Mouse (Mus musculus): ENCODE results near the gene Max. TPM values are rescaled to one million over a fixed set of nuclear protein-coding genes. Genes with fewer than 3 reads are reported as not detected.

Max gene
- total RNA-seq, 2 experiments from 2014 or later, result 108 to 139 TPM

- no peak for ATAC-seq (replicated peaks; ENCODE audit: low FRiP score, low TSS enrichment, poor library complexity, severe bottlenecking)
Observed at GRCm38 (mm10) chr12:76895777-76896176, 66.2 kb downstream of the Max start.

DNA sequence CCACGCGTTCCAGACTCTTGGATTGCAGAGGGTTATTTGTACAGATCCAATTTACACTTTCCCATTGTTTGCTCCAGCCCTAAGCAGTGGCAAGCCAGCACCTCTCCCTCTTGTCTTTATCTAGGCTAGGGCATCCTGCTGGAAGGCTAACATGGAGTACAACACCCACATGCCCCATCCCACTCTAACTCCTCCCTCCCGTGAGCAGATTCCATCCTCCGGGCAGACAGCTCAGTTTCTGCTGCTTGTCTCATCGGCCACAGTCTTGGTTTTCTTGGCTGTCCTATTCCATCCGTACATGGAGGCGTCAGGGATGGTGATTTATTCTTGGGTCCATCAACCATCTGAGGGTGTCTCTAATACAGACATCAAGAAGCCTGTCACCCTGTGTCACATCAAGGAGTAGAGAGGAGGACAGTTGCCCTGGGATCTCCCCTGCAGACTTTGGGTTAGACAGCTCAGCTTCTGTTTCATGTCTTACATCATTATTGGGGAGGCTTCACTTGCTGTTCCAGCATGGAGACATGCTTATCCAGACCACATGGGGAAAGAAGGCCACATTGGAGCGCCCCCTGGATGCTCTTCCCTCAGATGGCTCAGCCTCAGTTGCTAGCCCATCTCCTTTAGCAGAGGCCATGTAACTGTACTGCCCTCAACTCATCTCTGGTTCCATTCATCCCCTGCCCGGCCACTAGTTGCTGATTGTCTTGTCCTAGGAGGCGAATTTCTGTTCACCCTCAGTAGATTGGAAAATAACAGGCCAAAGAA is 67.0 kb downstream of the Max start:
- no peak for ATAC-seq (replicated peaks; ENCODE audit: low FRiP score, low TSS enrichment, poor library complexity, severe bottlenecking)

DNA sequence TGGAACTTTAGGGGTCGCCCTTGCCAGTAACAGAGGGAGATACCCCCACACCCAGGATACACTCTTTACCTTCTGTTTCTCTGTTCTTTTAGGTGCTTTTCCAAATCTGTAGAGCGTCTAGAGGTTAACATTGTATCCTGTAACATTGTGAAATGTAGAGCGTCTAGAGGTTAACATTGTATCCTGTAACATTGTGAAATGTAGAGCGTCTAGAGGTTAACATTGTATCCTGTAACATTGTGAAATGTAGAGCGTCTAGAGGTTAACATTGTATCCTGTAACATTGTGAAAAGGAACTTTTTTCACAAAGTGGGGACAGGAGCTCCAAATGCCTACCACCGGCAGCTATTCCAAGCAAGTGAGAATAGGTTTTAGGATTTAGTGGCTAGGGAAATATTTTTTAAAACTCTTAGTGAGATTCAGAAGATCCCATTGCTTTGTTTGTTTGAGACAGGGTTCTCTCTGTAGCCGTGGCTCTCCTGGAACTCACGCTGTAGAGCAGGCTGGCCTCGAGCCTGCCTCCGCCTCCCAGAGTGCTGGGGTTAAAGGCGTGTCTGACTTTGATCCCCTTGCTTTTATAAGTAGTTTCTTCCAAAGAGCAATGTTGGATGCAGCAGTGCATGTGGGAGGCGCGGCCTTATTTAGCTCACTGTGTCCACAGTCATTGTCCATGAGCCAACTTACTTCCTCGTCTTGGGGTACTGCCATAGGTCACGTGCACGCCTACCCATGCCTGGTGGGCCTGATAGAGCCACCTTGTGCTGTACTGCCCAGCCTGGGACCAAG is 68.9 kb downstream of the Max start:
- ATAC-seq (replicated peaks; ENCODE audit: low FRiP score, low TSS enrichment, poor library complexity, severe bottlenecking), result peak; percentile 24; the same call in 1 of the 2 replicates

GRCm38 (mm10) chr12:76891160-76891559 is 70.8 kb downstream of the Max start:
- ATAC-seq (replicated peaks; ENCODE audit: low FRiP score, low TSS enrichment, poor library complexity, severe bottlenecking), result no peak

DNA sequence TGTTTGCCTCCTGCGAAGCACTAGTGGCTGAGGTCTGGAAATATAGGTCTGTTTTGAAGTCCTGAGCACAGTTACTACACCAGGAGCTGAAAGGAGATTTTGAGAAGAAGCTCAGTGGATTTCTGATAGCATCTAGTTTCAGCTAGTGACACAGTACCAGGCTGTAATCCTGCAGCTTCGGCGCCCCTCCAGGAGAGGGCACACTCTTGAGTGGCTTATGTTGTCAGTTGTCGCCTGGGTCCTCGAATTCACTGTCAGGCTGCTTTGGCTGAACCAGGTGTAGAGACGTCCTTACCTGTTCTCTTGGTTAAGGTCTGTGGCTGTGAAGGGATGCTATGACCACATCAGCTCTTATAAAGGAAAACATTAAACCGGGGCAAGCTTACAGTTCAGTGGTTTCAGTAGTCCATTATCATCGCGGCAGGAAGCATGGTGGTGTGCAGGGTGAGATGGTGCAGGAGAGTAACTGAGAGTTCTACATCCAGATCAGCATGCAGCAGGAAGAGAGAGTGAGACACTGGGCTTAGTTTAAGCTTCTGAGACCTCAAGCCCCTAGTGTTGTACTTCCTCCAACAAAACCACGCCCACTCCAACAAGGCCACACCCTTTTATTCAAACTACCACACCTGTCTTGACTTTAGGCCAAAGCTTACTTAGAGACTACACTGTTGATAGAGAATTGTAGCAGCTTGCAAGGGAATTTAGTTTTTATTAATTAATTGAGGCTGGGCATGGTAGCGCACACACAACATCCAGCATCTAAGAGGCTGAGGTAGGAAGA is 72.4 kb downstream of the Max start:
- ATAC-seq (replicated peaks; ENCODE audit: low FRiP score, low TSS enrichment, poor library complexity, severe bottlenecking), result no peak

GRCm38 (mm10) chr12:76887941-76888340 is 74.1 kb downstream of the Max start:
- ATAC-seq (replicated peaks; ENCODE audit: low FRiP score, low TSS enrichment, poor library complexity, severe bottlenecking), result no peak

Other genes starting within 250 kb of the Max start
- gene Churc1, start 196.7 kb downstream of the Max start, total RNA-seq (2014; fragmentation: Nextera tagmentation), result 136 and 145 TPM in 2 replicates
- gene Churc1, start 196.7 kb downstream of the Max start, total RNA-seq (2017), result 48.9 and 57.3 TPM in 2 replicates
- 27.2 and 31.1 TPM in 2 replicates for gene Fntb, start 196.6 kb downstream of the Max start, total RNA-seq (2014; fragmentation: Nextera tagmentation)
- 5.0 and 15.4 TPM in 2 replicates for gene Fntb, start 196.6 kb downstream of the Max start, total RNA-seq (2017)
- not detected in 2 replicates for gene Gpx2, start 166.6 kb downstream of the Max start, total RNA-seq (2014; fragmentation: Nextera tagmentation)
- not detected in 2 replicates for gene Gpx2, start 166.6 kb downstream of the Max start, total RNA-seq (2017)
- gene Rab15, start 139.3 kb downstream of the Max start, total RNA-seq (2014; fragmentation: Nextera tagmentation), result not detected in 2 replicates
- not detected in 2 replicates for gene Rab15, start 139.3 kb downstream of the Max start, total RNA-seq (2017)

Measured in megakaryocyte-erythroid progenitor cell, adult 5-6 weeks (primary cell).